Mouse (Mus musculus) cerebellum, postnatal 10 days (tissue): ENCODE data around the gene Ssxb2.
"Not testable (repeated sequence)": the region's sequence is repeated elsewhere in the genome, so short reads cannot be mapped to it uniquely, and the experiment has no call there.

Experiments
- DNase-seq, 2 experiments: peaks; one replicate each; pipeline ENCODE4 v3.0.0; 2021; ENCODE audit warnings: mixed read lengths in 2 of 2

Gene Ssxb2

DNA sequence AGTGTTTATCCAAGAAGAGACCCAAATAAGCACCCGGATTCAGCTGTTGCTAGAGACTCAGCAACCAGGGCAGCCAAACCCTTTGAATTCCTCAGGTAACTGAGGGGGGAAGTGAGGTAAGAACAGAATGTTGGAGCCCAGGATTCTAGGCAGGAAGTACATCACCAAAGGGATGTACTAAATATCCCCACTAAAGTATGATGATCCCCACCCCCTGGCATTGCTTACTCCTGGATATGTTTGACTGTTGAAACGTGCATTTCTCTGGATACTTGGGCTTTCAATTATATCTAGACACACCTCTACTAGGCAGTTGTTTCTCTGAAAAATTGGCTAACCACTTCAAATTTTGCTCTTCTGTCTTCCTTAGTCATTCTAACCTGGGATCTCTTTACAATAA, at the start of gene Ssxb2:
Gene Ssxb2 (minus strand): TSS at position 101 of the 400 bp plus-strand sequence.
- DNase-seq: not testable (repeated sequence)

DNA sequence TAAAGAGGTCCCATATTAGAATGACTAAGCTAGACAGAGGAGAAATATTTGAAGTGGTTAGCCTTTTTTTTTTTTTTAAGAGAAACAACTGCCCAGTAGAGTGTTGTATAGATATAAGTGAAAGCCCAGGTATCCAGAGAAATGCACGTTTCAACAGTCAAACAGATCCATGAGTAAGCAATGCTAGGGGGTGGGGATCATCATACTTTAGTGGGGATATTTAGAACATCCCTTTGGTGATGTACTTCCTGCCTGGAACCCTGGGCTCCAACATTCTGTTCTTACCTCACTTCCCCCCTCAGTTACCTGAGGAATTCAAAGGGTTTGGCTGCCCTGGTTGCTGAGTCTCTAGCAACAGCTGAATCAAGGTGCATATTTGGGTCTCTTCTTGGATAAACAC, 48.5 kb downstream of the Ssxb2 start, which contains the start of gene Ssxb1:
Gene Ssxb1 (plus strand): TSS at position 301 of the 400 bp plus-strand sequence.
- not testable (repeated sequence) for DNase-seq
